Mouse (Mus musculus): ENCODE results near the gene Rnf214.

DNA sequence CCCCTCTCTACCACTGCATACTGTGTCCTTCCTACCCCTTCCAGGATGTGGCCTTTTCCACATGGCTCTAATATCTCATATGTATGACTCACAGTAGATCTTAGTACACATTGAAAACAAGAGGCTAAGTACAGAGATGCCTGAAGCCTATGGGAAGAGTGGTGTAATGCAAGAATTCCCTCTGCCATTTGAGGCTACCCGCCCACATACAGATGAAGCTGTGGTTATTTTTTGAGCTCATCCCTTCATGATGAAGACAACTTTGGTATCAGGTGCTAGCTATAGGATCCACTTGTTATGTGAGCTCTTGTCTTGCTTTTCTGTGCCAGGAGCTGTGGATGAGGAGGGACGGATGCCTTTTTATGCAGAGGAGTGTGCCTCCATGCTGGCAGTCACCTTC is 8.9 kb upstream of the Rnf214 start:
- TF ChIP-seq CTCF (conservative IDR thresholded peaks at IDR 0.05; ENCODE audit: low read length) (no peak), NANOG (IDR thresholded peaks at IDR 0.05; ENCODE audit: borderline replicate concordance, low read length) (no peak)

Data from E14TG2a.4 (cell line).